Mouse (Mus musculus) forebrain, embryonic 16.5 days (tissue): ENCODE measurements at regions not wholly inside any gene's neighbourhood (a gene's known extent, or its start where the extent isn't known, plus 50 kb on each side); places are given as distances from the start of the nearest gene placed in this dataset.

ENCODE experiments used
- ATAC-seq: fragments of 200-750 bp; cut with Nextera tagmentation; 2 replicates; pipeline ENCODE4 v1.8.0; 2017; ENCODE audit warnings: mild to moderate bottlenecking, moderate library complexity
- H3K27ac ChIP-seq: fragments of 300-500 bp; sonication (generic); 2 replicates; pipeline ENCODE4 v1.5.1; 2014; ENCODE audit warnings: low read length, control low read depth
- H3K27me3 ChIP-seq: fragments of 300-500 bp; sonication (generic); replicated peaks from 2 replicates; pipeline ENCODE4 v1.6.1; 2014; ENCODE audit warnings: low read length; ENCODE audit not compliant: control insufficient read depth, insufficient read depth
- H3K36me3 ChIP-seq: fragments of 300-500 bp; sonication (generic); 2 replicates; pipeline ENCODE4 v1.6.1; 2014; ENCODE audit not compliant: control insufficient read depth, insufficient read depth
- H3K4me1 ChIP-seq: fragments of 300-500 bp; sonication (generic); replicated peaks from 2 replicates; pipeline ENCODE4 v1.6.1; 2014; ENCODE audit warnings: low read length; ENCODE audit not compliant: control insufficient read depth, insufficient read depth
- H3K4me2 ChIP-seq: fragments of 300-500 bp; sonication (generic); 2 replicates; pipeline ENCODE4 v1.6.1; 2014; ENCODE audit warnings: mild to moderate bottlenecking, low read length, control low read depth
- H3K4me3 ChIP-seq: fragments of 300-500 bp; sonication (generic); replicated peaks from 2 replicates; pipeline ENCODE4 v1.5.1; 2014; ENCODE audit warnings: mild to moderate bottlenecking, low read length, control low read depth
- H3K9ac ChIP-seq: fragments of 300-500 bp; sonication (generic); replicated peaks from 2 replicates; pipeline ENCODE4 v1.6.1; 2014; ENCODE audit warnings: low read depth, low read length, control low read depth
- H3K9me3 ChIP-seq: fragments of 300-500 bp; sonication (generic); 2 replicates; pipeline ENCODE4 v1.6.1; 2016; ENCODE audit warnings: low read length; ENCODE audit not compliant: control insufficient read depth
- WGBS: fragments of 180-500 bp; shearing (Covaris S2); extraction: QIAGEN DNeasy Blood & Tissue Kit; methylation state at CpG from one replicate; pipeline ENCODE4 v1.1.7; 2014; 5-methylcytosine and 5-hydroxymethylcytosine counted together

DNA sequence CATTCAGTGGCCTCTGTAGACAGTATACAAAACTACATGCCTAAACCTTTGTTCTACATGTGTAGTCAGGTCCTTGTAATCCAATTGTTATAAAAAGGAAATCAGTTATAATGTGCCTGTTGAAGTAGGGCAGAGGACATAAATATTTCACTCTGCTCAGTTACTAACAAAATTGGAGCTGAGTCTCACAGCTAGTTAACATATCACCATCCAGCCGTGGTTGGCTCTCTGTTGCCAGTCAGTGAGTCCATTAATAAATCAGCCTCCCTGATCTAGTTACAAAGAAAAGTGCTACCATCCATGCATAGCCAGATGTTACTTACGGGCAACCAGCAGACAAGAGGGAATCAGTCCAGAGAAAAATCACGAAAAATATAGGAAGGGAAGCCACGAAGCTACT, 382.8 kb downstream of the Adamts20 start:
- no peak overlapping the region for H3K27ac ChIP-seq
- H3K36me3 ChIP-seq = no peaks in the 10 kb centered on the region
- H3K27me3 ChIP-seq = no peaks in the 10 kb centered on the region
- H3K4me2 ChIP-seq = no peak overlapping the region
- no peaks in the 10 kb centered on the region for H3K9me3 ChIP-seq
- no peaks in the 10 kb centered on the region for H3K4me1 ChIP-seq
- ATAC-seq = no peak
- 90% methylated on average over 4 of the region's 4 CpGs for WGBS
- H3K9ac ChIP-seq = no peak overlapping the region
- H3K4me3 ChIP-seq = no peak overlapping the region

DNA sequence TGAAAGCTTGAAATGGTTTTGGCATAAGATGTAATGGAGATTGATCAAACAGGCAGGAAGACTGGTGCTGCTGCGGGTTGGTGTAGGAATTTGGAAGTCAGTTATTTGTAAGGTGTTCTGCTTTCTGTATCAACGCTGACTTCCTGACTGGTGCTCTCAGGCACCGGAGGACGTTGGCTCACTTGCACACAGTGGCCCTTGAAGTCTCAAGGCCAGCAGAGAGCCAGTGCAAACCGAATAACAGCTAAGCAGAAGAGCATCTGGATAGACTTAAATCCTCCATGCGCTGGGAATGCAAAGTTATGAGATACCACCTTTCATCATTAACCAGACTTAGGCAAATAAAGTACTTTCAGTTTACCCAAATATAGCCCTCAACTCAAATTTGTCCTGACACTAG, 388.2 kb downstream of the Adamts20 start:
- ATAC-seq = no peak
- Histone ChIP-seq H3K4me3 (no peak overlapping the region), H3K27me3 (no peaks in the 10 kb centered on the region), H3K36me3 (no peaks in the 10 kb centered on the region), H3K9me3 (no peaks in the 10 kb centered on the region), H3K4me2 (no peak overlapping the region), H3K27ac (no peak overlapping the region), H3K4me1 (no peaks in the 10 kb centered on the region), H3K9ac (no peak overlapping the region)
- 95% methylated on average over 6 of the region's 6 CpGs for WGBS

DNA sequence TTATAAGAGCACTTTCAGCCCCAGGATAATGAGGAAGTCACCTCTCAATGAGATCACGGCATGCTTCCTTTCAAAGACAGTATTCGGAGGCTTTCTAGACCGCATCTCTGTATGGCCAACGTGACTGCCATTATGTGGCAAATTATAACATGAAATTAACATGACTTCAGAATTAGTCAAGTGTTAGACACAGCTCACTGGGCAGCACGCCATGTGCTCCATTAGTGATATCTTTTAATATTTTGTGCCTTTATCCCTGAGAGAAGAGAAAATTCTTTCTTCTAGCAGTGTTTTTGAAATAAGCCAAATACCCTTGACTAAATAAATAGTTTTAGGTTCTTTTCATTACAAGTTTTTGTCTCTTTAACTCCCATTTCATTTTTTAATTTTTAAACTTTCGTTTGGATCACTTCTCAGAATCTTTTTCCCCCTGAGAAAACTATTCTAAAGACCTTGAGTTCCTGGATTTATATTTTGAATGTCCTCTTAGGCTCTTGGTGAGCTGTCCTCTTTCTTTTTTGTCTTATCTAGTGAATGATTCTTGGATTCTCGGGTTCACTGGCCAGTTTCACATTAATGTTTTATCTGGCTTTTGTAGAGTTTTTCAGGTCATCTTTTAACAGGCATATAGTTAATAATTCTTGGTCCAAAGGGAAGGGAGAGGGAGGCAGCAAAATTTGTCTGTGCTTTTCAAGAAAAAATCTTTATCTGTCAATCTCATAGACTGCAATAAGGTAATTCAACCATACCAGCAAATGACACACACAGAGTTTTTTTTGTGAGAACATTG, 390.9 kb downstream of the Adamts20 start:
- H3K36me3 ChIP-seq = no peaks in the 10 kb centered on the region
- H3K27me3 ChIP-seq = no peaks in the 10 kb centered on the region
- H3K4me2 ChIP-seq = no peak overlapping the region
- H3K9ac ChIP-seq = no peak overlapping the region
- ATAC-seq = no peak
- WGBS = 65% methylated on average over 7 of the region's 7 CpGs
- no peak overlapping the region for H3K27ac ChIP-seq
- H3K4me1 ChIP-seq = no peaks in the 10 kb centered on the region
- H3K9me3 ChIP-seq = no peaks in the 10 kb centered on the region
- no peak overlapping the region for H3K4me3 ChIP-seq

DNA sequence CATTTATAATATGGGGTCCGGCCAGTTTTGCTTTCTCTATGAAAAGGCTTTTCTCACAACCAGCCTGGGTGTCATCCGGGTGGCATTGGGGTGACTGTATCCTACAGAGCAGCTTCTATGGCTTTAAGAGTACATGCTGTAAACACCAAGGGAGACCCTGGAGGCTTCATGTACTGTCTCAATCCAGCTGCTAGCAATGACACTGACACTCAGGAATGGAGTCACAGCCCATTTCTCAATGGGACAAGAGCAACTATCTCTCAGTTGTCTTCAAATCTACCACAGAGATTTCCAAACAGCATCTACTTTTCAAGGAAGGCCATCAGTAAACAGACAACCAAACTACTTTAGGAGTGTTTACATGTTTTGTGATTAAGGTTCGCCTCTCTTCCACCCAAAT, 397.5 kb downstream of the Adamts20 start:
- 96% methylated on average over 3 of the region's 3 CpGs for WGBS
- H3K9me3 ChIP-seq = no peaks in the 10 kb centered on the region
- no peak overlapping the region for H3K27ac ChIP-seq
- H3K27me3 ChIP-seq = no peaks in the 10 kb centered on the region
- ATAC-seq = no peak
- no peaks in the 10 kb centered on the region for H3K4me1 ChIP-seq
- no peak overlapping the region for H3K9ac ChIP-seq
- no peaks in the 10 kb centered on the region for H3K36me3 ChIP-seq
- no peak overlapping the region for H3K4me3 ChIP-seq
- H3K4me2 ChIP-seq = no peak overlapping the region

DNA sequence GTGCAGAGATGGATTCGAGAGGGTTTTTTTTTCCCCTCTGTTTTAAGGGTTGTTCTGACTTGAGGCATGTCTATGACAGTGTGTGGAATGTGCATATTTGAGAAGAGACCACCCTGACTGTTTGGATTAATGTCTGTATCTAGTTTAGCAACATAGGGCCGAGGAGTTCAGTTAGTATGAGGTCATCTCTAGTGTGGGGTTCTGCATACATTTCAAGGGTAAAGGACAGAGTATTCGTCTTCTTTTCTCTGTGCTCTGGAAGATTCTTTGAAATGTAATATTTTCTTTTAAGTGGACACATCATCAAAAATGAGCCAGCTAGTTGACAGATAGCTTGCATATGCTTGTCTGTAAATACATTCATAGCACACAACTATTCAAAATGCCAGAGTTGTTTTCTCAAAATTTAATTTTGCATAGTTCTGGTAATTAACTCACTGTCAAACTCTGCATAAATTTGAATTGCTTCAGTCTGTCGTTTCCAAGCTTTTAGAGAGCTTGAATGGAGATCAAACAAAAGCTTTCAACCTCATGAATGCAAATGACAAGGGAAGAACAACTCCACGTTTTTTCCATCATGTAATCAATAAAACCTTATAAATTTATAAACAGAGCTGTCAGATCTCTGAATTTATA, 415.5 kb downstream of the Adamts20 start:
- Histone ChIP-seq H3K4me1 (peaks cover 11% of the 10 kb centered on the region), H3K4me2 (no peak overlapping the region), H3K9ac (no peak overlapping the region), H3K27me3 (no peaks in the 10 kb centered on the region), H3K36me3 (no peaks in the 10 kb centered on the region), H3K27ac (no peak overlapping the region), H3K9me3 (no peaks in the 10 kb centered on the region), H3K4me3 (no peak overlapping the region)
- 22% methylated on average over 5 of the region's 5 CpGs for WGBS
- ATAC-seq = peak; percentile 52

DNA sequence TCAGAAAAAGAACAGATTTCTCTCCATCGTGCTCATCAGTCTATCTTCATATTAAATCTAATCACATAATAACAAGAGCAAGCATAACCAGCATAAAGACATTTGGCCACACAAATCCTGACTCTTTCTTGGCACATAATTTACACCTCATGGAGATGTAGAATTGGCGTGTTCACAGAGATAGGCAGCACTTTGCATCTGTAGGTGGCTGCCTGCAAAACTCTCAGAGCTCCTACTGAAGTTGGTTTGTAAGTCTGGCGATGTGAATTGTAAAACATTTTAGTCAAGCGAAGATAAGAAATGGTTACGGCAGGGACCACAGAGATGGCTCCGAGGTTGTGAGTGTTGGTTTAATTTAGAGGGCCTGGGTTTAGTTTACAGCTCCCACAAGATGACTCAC, 419.0 kb downstream of the Adamts20 start:
- H3K9ac ChIP-seq = no peak overlapping the region
- H3K9me3 ChIP-seq = no peaks in the 10 kb centered on the region
- no peaks in the 10 kb centered on the region for H3K27me3 ChIP-seq
- H3K27ac ChIP-seq = no peak overlapping the region
- no peak for ATAC-seq
- 95% methylated on average over 6 of the region's 6 CpGs for WGBS
- H3K4me1 ChIP-seq = peaks cover 11% of the 10 kb centered on the region
- H3K4me3 ChIP-seq = no peak overlapping the region
- no peak overlapping the region for H3K4me2 ChIP-seq
- H3K36me3 ChIP-seq = no peaks in the 10 kb centered on the region

DNA sequence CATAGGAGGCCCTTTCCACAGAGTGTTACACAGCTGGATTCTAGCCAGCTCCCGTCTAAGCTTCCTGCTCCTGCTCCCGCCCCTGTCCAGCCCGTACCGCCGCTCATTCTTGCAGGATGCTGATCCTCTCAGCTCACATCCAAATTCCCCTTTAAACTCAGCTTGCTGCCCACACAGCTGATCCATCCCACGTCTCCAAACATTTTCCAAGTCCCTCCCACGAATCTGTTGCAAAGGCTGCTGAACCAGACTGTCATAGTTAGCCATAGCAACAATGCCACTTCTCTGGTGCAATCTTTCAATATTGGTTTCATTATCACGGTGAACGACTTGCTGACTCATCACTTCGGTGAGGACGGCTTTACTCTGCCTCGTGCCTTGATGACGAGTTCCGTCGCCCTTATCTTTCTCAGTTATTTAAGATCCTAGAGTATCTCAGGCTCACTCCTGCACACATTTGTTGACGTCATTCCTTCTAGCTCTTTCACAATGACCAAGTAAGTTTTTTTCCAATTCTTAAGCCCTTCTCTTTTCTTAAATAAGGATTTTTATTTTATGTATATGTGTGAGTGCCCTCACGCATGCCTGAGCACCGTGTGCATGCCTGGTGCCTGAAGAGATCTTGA, 420.0 kb downstream of the Adamts20 start:
- Histone ChIP-seq H3K27me3 (no peaks in the 10 kb centered on the region), H3K4me2 (no peak overlapping the region), H3K9me3 (no peaks in the 10 kb centered on the region), H3K9ac (no peak overlapping the region), H3K4me3 (no peak overlapping the region), H3K4me1 (peaks cover 10% of the 10 kb centered on the region), H3K36me3 (no peaks in the 10 kb centered on the region), H3K27ac (no peak overlapping the region)
- ATAC-seq = no peak
- WGBS = 79% methylated on average over 18 of the region's 18 CpGs

DNA sequence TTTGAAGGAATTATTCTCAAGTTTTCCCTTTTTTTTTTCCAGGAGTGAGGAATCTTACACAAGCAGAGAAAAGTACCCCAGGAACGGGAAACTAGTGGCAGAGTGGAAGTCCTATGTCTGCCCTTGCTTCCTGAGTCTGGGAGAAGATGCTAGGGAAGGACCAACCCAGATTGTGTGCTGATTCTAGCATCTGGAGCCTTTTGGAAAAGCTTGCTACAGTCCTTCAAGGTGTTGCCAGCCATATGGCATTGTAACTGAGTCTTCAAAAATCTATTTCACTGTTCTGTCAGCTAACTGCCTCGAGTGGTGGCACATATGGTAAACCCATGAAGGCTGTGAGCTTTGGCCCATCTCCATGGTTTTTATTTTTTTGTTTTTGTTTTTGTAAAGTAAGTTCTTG, 432.3 kb downstream of the Adamts20 start:
- no peak overlapping the region for H3K4me2 ChIP-seq
- H3K4me3 ChIP-seq = no peak overlapping the region
- no peak for ATAC-seq
- no peak overlapping the region for H3K27ac ChIP-seq
- H3K4me1 ChIP-seq = no peaks in the 10 kb centered on the region; the same call in 1 of the 2 replicates
- no peaks in the 10 kb centered on the region for H3K27me3 ChIP-seq
- WGBS = 60% methylated on average over 2 of the region's 2 CpGs
- H3K9ac ChIP-seq = no peak overlapping the region
- H3K9me3 ChIP-seq = 0 out of 2 replicates have a peak, but pooled peaks cover 3% of the 10 kb centered on the region
- H3K36me3 ChIP-seq = no peaks in the 10 kb centered on the region

DNA sequence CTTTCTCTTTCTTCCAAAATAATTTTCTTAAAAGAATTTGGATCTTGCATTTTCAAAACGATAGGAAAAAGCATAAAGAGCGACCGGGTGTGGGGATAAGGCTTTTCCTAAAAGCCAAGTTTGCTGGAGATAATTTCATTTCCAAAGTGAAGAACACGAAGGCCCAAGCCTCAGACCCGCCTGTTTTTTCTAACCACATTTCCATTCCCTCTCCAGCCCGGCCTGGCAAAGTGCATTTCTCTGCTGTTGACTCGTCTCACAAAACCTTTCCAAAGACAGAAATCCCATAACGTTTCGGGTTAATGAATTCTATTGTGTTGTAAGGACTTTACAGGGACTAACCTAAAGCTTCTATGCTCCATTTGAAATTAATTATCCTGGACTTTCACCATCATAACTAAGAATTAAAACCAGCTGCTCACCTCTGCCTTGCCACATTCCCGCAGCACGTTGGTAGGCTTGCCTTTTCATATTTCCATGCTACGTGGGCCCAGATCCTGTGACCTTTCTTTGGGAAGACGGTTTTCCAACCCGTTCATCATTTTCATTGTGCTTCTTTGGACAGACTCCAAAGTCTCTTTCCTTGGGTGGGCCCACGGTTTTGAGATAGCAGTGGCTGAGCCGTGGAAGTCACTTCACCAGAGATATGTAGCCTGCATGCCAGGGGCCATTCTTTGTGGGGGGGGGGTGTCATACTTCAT, 430.5 kb upstream of the Prickle1 start:
- no peaks in the 10 kb centered on the region for H3K27me3 ChIP-seq
- no peak overlapping the region for H3K4me3 ChIP-seq
- H3K4me1 ChIP-seq = peaks cover 3% of the 10 kb centered on the region; the same call in 1 of the 2 replicates
- H3K4me2 ChIP-seq = no peak overlapping the region
- H3K9me3 ChIP-seq = 0 out of 2 replicates have a peak, but pooled peaks cover 3% of the 10 kb centered on the region
- H3K27ac ChIP-seq = no peak overlapping the region
- H3K36me3 ChIP-seq = no peaks in the 10 kb centered on the region
- 55% methylated on average over 16 of the region's 16 CpGs for WGBS
- no peak overlapping the region for H3K9ac ChIP-seq
- ATAC-seq = no peak
